Mouse (Mus musculus) lung, postnatal 0 days (tissue): ENCODE data around the gene Ran. TPM values are rescaled to one million over a fixed set of nuclear protein-coding genes. Genes with fewer than 3 reads are reported as not detected.
A peak's percentile ranks its signal among the peaks of the same experiment; 100 is the strongest.

Experiments
- ATAC-seq: fragments of 200-750 bp; cut with Nextera tagmentation; 2 replicates; pipeline ENCODE4 v1.8.0; 2017; ENCODE audit warnings: moderate library complexity
- DNase-seq: peaks from one replicate; pipeline ENCODE4 v3.0.0-alpha.2; 2016; ENCODE audit warnings: low spot score
- H3K27ac ChIP-seq: fragments of 300-500 bp; sonication (generic); 2 replicates; pipeline ENCODE4 v1.5.1; 2014; ENCODE audit warnings: antibody characterized with exemption, mild to moderate bottlenecking, low read length, mixed read lengths
- H3K27me3 ChIP-seq: fragments of 300-500 bp; sonication (generic); replicated peaks from 2 replicates; pipeline ENCODE4 v1.6.1; 2014; ENCODE audit warnings: low read length, mixed read lengths; ENCODE audit not compliant: insufficient read depth
- H3K36me3 ChIP-seq: fragments of 300-500 bp; sonication (generic); 2 replicates; pipeline ENCODE4 v1.6.1; 2014; ENCODE audit warnings: low read length, mixed read lengths; ENCODE audit not compliant: insufficient read depth
- H3K4me1 ChIP-seq: fragments of 300-500 bp; sonication (generic); 2 replicates; pipeline ENCODE4 v1.6.1; 2014; ENCODE audit warnings: antibody characterized with exemption, low read depth, low read length, mixed read lengths; ENCODE audit not compliant: insufficient read depth
- H3K4me2 ChIP-seq: fragments of 300-500 bp; sonication (generic); replicated peaks from 2 replicates; pipeline ENCODE4 v1.6.1; 2014; ENCODE audit warnings: low read depth, mild to moderate bottlenecking, low read length, moderate library complexity, mixed read lengths
- H3K4me3 ChIP-seq: fragments of 300-500 bp; sonication (generic); 2 replicates; pipeline ENCODE4 v1.5.1; 2014; ENCODE audit warnings: low read depth, low read length
- H3K9ac ChIP-seq: fragments of 300-500 bp; sonication (generic); replicated peaks from 2 replicates; pipeline ENCODE4 v1.6.1; 2014; ENCODE audit warnings: low read depth, mild to moderate bottlenecking
- H3K9me3 ChIP-seq: fragments of 300-500 bp; sonication (generic); 2 replicates; pipeline ENCODE4 v1.6.1; 2016; ENCODE audit warnings: low read length, mixed read lengths
- CTCF ChIP-seq: IDR thresholded peaks from 2 replicates; pipeline ENCODE4 v1.5.1; 2016; ENCODE audit warnings: antibody characterized with exemption, mild to moderate bottlenecking
- EP300 ChIP-seq: IDR thresholded peaks from 2 replicates; pipeline ENCODE4 v1.6.1; 2016; ENCODE audit warnings: antibody characterized with exemption, mild to moderate bottlenecking, control low read depth
- WGBS: fragments of 180-500 bp; shearing (Covaris S2); extraction: QIAGEN DNeasy Blood & Tissue Kit; methylation state at CpG from one replicate; pipeline ENCODE4 v1.1.7; 2014; 5-methylcytosine and 5-hydroxymethylcytosine counted together
- polyA plus RNA-seq: library from polyadenylated mRNA; unstranded; fragments of >200 nt; fragmentation: Nextera tagmentation; extraction: Ambion mirVana; gene quantifications from 2 replicates; pipeline ENCODE4 v1.2.1, GENCODE M21; 2015

The Ran gene
- polyA plus RNA-seq, 1 experiment from 2014 or later: 126 TPM

DNA sequence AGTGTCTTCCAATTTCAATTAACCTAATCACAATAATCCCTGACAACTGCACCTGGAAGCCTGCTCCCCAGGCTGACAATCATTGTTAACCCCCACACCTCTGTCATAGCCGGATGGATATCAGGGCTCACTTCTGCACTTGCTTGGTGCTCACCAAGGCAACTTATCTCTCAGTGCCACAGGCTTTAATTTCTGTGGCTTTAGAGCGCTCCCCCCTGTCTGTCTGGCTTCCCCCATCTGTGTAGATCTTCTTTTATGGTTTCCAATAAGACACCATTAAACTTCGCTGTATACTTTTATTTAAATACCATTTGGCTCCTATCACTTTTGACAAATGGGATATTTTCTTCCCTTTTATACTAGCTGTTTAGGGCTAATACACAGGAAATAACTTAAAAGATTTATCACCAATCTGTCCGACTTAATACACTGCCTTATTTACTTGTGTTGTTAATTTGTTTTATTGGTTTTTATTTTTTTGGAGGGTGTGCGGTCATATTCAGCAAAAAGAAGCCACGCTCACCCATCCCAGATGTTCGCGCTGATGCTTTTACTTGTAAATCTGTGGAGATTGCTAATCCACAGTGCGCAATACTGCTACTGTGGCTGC, 34.9 kb downstream of the Ran start:
- Histone ChIP-seq H3K4me1 (no peaks in the 10 kb centered on the region), H3K4me2 (no peak overlapping the region), H3K9me3 (no peaks in the 10 kb centered on the region), H3K27me3 (no peaks in the 10 kb centered on the region), H3K9ac (no peak overlapping the region), H3K4me3 (no peak overlapping the region), H3K27ac (no peak overlapping the region), H3K36me3 (no peaks in the 10 kb centered on the region)
- no peak for TF ChIP-seq CTCF
- 76% methylated on average over 9 of the region's 9 CpGs for WGBS
- no peak for DNase-seq
- ATAC-seq: no peak

DNA sequence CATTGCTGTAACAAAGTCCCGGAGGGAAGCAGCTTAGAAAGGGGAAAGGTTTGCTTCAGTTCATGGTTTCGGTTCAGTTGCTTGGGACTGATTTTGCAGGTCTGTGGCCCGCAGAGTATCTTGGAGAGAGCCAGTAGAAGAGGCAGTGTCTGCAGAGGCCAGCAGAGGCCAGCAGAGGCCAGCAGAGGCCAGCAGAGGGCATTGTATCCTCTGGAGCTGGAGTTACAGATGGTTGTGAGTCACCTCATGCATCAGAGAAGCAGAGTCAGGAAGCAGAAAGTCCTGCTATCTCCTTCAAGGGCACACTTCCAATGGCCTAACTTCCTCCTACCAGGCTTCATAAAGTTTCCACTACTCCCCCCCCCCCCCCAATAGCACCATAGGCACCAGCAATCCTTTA, 39.2 kb downstream of the Ran start:
- no peak overlapping the region for H3K4me2 ChIP-seq
- H3K27ac ChIP-seq: no peak overlapping the region
- H3K36me3 ChIP-seq: no peaks in the 10 kb centered on the region
- 0 out of 2 replicates have a peak, but pooled peaks cover 4% of the 10 kb centered on the region for H3K27me3 ChIP-seq
- ATAC-seq (no peak), DNase-seq (no peak)
- no peak overlapping the region for H3K9ac ChIP-seq
- H3K4me1 ChIP-seq: no peaks in the 10 kb centered on the region
- WGBS: 81% methylated on average over 3 of the region's 3 CpGs
- H3K9me3 ChIP-seq: no peaks in the 10 kb centered on the region
- H3K4me3 ChIP-seq: no peak overlapping the region
- TF ChIP-seq EP300 (no peak), CTCF (peak; percentile 29)

DNA sequence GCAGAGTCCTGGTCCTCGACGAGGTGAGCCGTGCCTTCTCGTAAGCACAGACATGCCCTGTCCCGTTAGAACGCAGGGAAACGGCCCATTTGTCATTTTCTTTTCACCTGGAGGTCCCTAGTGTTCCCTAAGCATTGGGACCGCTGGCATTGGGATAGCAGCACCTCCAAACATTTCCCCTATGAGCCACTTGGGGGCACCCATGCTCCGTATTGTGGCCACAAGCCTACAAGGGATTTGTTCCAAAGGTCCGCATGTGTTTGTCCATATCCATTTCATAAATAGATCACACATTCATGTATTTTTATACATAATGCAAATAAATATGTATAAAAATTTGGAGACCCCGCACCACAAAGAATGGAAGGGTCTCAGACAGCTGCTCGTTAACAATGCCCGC, 41.7 kb downstream of the Ran start:
- TF ChIP-seq EP300 (no peak), CTCF (peak; percentile 81)
- DNase-seq (peak; percentile 76), ATAC-seq (no peak)
- Histone ChIP-seq H3K4me2 (no peak overlapping the region), H3K36me3 (no peaks in the 10 kb centered on the region), H3K27ac (no peak overlapping the region), H3K4me1 (no peaks in the 10 kb centered on the region), H3K9ac (no peak overlapping the region), H3K27me3 (0 out of 2 replicates have a peak, but pooled peaks cover 4% of the 10 kb centered on the region), H3K9me3 (no peaks in the 10 kb centered on the region), H3K4me3 (no peak overlapping the region)
- 16% methylated on average over 13 of the region's 13 CpGs for WGBS

DNA sequence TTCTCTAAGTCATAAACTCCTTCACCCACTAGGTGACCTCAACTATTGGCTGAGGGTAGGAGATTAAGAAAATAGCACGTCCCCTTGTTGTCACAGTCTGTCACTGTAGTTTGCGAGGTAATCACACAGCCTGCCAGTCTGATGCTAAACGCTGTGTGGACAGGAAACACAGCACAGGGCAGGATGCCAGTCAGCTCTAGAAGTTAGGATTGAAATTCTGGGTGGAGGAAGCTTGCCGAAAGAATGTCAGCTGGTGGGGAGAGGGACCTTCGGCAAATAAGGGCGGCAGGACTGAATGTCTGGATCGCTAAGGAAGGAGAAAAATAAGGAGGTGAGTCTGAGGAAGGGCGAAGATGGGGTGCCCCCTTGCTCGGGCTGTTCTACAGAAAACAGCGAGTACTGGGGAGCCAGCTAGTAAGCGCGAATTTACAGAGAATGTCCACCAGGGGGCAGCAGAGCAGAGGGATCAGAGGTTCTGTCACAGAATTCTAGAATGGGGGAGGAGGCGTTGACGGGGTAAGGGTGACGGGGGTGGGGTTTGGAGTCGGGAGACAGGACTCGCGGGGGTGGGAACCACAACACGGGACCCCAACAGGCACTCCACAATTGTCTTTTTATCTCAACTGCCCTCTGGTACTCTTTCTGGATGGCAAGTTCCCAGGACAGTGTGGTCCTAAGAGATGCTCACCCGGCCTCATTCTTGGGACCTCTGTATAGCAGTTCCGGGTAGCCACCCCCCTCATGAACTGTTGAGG, 43.3 kb downstream of the Ran start:
- H3K4me2 ChIP-seq: peak overlapping the region; percentile 30; the same call in 1 of the 2 replicates
- H3K9ac ChIP-seq: no peak overlapping the region
- H3K4me3 ChIP-seq: no peak overlapping the region
- H3K27ac ChIP-seq: no peak overlapping the region
- TF ChIP-seq EP300: no peak
- peak; percentile 84 for TF ChIP-seq CTCF
- 0 out of 2 replicates have a peak, but pooled peaks cover 4% of the 10 kb centered on the region for H3K27me3 ChIP-seq
- H3K4me1 ChIP-seq: no peaks in the 10 kb centered on the region
- H3K36me3 ChIP-seq: no peaks in the 10 kb centered on the region
- WGBS: 7% methylated on average over 21 of the region's 21 CpGs
- no peaks in the 10 kb centered on the region for H3K9me3 ChIP-seq
- peak; percentile 21; the same call in 1 of the 2 replicates for ATAC-seq
- DNase-seq: peak; percentile 83

DNA sequence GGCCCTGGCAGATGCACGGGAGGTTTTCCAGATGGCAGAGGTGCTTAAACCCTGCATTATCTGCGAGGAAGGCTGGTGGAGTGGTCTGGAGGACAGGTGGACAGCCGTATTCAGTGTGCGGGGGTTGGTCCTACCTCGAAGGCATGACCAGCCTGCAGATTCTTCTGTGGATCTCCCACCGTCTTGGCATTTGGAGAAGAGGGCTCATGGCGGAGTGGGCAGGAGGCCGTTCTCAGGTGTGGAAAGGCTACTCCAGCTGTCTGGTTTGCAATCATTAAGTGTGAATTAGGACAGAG, 43.9 kb downstream of the Ran start:
- WGBS: 30% methylated on average over 8 of the region's 8 CpGs
- no peak for DNase-seq
- 0 out of 2 replicates have a peak, but pooled peaks cover 4% of the 10 kb centered on the region for H3K27me3 ChIP-seq
- 0 out of 2 replicates have a peak overlapping the region, but pooled peaks have one; percentile 30 for H3K4me2 ChIP-seq
- H3K9ac ChIP-seq: no peak overlapping the region
- TF ChIP-seq EP300: no peak
- no peak for TF ChIP-seq CTCF
- H3K36me3 ChIP-seq: no peaks in the 10 kb centered on the region
- no peak for ATAC-seq
- H3K4me3 ChIP-seq: no peak overlapping the region
- no peaks in the 10 kb centered on the region for H3K4me1 ChIP-seq
- H3K9me3 ChIP-seq: no peaks in the 10 kb centered on the region
- no peak overlapping the region for H3K27ac ChIP-seq

DNA sequence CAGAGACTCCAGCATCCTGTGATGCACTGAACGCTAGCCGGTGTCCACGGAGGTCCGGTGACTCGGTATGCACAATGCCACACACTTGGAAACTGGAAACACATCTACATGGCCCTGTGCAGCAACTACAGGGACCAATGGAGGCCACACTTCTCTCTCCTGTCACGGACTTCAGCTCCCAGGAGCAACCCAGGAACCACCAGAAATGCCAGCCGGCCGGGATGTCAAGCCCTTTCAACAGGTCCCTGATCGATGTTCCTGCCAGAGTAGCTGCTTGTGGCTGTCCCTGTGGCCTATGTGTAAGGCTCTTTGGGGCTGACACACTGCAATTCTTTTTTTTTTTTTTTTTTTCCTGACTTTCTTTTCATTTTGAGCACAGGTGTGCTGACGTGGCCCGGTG, 44.3 kb downstream of the Ran start:
- no peak for TF ChIP-seq CTCF
- TF ChIP-seq EP300: no peak
- H3K4me3 ChIP-seq: no peak overlapping the region
- no peaks in the 10 kb centered on the region for H3K4me1 ChIP-seq
- ATAC-seq (no peak), DNase-seq (no peak)
- no peak overlapping the region for H3K4me2 ChIP-seq
- no peaks in the 10 kb centered on the region for H3K9me3 ChIP-seq
- no peak overlapping the region for H3K9ac ChIP-seq
- no peak overlapping the region for H3K27ac ChIP-seq
- H3K27me3 ChIP-seq: 0 out of 2 replicates have a peak, but pooled peaks cover 4% of the 10 kb centered on the region
- 58% methylated on average over 11 of the region's 11 CpGs for WGBS
- no peaks in the 10 kb centered on the region for H3K36me3 ChIP-seq
